Mouse (Mus musculus): Measurements from ENCODE around the gene Trim25. TPM values are rescaled to one million over a fixed set of nuclear protein-coding genes. Genes with fewer than 3 reads are reported as not detected.

Gene Trim25
- polyA plus RNA-seq, 1 experiment: 51.5 TPM

DNA sequence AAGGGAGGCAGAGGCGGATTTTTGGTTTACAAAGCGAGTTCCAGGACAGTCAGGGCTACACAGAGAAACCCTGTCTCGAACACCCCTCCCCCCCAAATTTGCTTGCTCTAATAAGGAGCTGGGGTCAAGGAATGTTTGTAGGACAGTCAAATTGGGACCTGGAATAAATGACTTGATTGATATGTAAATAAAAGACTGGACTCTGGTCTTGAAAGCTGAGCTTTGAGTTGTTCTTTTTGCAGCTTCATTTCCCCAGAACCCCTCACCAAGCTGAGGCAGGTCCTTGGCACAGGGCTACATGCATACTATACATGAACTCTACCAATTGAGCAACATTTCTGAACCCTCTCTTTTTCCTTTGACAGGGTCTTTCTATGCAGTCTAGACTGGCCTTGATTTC is 46.8 kb downstream of the Trim25 start:
- Histone ChIP-seq H3K4me1 (ENCODE audit: control insufficient read depth, insufficient read depth, low read length) (no peaks in the 10 kb centered on the region), H3K4me3 (replicated peaks; ENCODE audit: extremely low read depth, low read depth, low read length) (no peak overlapping the region)
- DNase-seq: no peak
- WGBS: 96% methylated on average over 3 of the region's 3 CpGs
- no peak for TF ChIP-seq CTCF (IDR thresholded peaks at IDR 0.05; ENCODE audit: insufficient read depth, low read length)
- no peak for TF ChIP-seq POLR2A (IDR thresholded peaks at IDR 0.05; ENCODE audit: borderline replicate concordance, extremely low read depth, low read depth, low read length)

DNA sequence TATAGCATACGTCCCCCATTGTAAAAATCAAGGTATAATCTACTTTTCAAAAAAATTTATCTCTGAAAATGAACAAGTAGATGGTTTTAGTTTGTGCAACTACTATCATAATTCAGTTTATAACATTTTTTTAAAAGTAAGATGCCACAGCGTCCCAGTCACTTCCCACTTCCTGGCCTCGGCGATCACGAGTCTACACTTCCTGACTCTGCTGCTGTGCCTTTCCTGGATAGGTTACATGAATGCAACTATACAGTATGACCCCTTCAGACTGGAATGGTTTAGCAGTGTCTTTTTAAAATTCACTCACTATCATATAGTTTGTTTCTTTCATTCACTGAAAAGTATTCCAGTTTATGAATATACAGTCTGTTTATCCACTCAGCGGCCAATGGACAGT is 52.6 kb downstream of the Trim25 start:
- no peak for DNase-seq
- no peaks in the 10 kb centered on the region for H3K4me1 ChIP-seq (ENCODE audit: control insufficient read depth, insufficient read depth, low read length)
- WGBS: 57% methylated on average over 6 of the region's 6 CpGs
- TF ChIP-seq POLR2A (IDR thresholded peaks at IDR 0.05; ENCODE audit: borderline replicate concordance, extremely low read depth, low read depth, low read length) (no peak), CTCF (IDR thresholded peaks at IDR 0.05; ENCODE audit: insufficient read depth, low read length) (no peak)
- H3K4me3 ChIP-seq (replicated peaks; ENCODE audit: extremely low read depth, low read depth, low read length): no peak overlapping the region

GRCm38 (mm10) chr11:89055931-89056690 is 56.9 kb downstream of the Trim25 start:
- H3K4me1 ChIP-seq (ENCODE audit: control insufficient read depth, insufficient read depth, low read length): peaks cover 3% of the 10 kb centered on the region; the same call in 1 of the 2 replicates
- TF ChIP-seq POLR2A (IDR thresholded peaks at IDR 0.05; ENCODE audit: borderline replicate concordance, extremely low read depth, low read depth, low read length) (no peak), CTCF (IDR thresholded peaks at IDR 0.05; ENCODE audit: insufficient read depth, low read length) (no peak)
- no peak for DNase-seq
- no peak overlapping the region for H3K4me3 ChIP-seq (replicated peaks; ENCODE audit: extremely low read depth, low read depth, low read length)
- WGBS: 40% methylated on average over 13 of the region's 13 CpGs

DNA sequence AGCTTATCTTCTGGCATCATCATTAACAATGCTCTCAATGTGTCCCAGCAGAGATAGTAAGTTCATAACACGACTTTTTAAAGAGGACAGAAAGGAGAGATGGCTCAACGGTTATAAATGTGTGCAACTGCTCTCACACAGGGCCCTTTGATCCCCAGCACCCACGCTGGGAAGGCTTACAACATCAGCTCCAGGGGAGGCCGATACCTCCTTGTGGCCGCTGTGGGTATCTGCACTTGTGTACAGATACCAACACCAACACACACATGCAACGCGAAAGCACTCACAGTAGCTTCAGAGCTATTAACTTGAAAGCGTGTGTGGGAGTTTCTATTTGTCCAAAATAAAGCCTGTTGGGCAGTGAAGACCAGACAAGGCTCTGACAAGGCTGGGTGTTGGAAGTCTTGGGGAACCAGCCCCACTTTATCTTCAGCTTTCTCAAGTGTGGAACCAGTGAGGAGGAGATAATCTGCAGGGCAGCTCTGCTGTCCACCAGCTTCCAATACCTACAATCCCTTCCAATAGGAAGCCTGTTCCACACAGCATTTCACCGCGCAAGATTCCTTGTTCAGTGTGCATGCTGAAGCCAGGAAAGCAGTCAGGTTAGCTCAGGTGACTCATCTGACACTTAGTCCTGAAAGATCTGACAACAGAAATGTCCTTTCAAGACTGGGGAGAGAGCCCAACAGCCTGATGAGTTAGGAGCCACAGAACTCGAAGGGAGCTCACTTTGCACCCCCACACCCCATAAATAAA is 59.5 kb downstream of the Trim25 start:
- DNase-seq: no peak
- WGBS: 52% methylated on average over 11 of the region's 11 CpGs
- Histone ChIP-seq H3K4me1 (ENCODE audit: control insufficient read depth, insufficient read depth, low read length) (peaks cover 3% of the 10 kb centered on the region; the same call in 1 of the 2 replicates), H3K4me3 (replicated peaks; ENCODE audit: extremely low read depth, low read depth, low read length) (no peak overlapping the region)
- TF ChIP-seq CTCF (IDR thresholded peaks at IDR 0.05; ENCODE audit: insufficient read depth, low read length): peak; percentile 51
- TF ChIP-seq POLR2A (IDR thresholded peaks at IDR 0.05; ENCODE audit: borderline replicate concordance, extremely low read depth, low read depth, low read length): no peak

DNA sequence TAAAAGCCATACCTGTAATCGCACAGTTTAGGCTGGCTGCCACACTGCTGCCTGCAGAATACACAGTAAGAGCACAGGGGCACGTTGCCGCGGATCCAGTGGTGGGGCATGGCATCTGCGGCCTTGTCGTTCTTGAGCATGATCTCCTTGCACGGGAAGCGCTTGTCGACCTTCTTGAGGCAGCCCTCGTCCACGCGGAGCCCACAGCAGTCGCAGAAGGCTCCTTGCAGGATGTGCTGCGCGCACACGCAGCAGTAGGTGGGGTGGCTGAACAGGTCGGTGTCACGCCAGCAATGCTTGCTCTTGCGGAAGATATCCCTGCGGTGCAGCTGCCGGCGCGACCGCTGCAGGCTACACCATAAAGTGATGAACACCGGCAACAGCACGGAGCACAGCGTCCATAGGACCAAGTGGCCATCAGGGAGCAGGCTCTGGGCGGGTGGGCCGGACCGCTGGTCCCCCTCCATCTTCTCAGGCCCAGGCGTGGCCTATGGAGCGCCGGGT is 60.8 kb downstream of the Trim25 start:
- no peak for DNase-seq
- H3K4me3 ChIP-seq (replicated peaks; ENCODE audit: extremely low read depth, low read depth, low read length): peak overlapping the region; percentile 64
- under 1% methylated on average over 33 of the region's 33 CpGs for WGBS
- H3K4me1 ChIP-seq (ENCODE audit: control insufficient read depth, insufficient read depth, low read length): peaks cover 3% of the 10 kb centered on the region; the same call in 1 of the 2 replicates
- TF ChIP-seq CTCF (IDR thresholded peaks at IDR 0.05; ENCODE audit: insufficient read depth, low read length): no peak
- TF ChIP-seq POLR2A (IDR thresholded peaks at IDR 0.05; ENCODE audit: borderline replicate concordance, extremely low read depth, low read depth, low read length): no peak

GRCm38 (mm10) chr11:89060423-89061089 is 61.4 kb downstream of the Trim25 start:
- H3K4me3 ChIP-seq (replicated peaks; ENCODE audit: extremely low read depth, low read depth, low read length): peak overlapping the region; percentile 64
- peaks cover 3% of the 10 kb centered on the region; the same call in 1 of the 2 replicates for H3K4me1 ChIP-seq (ENCODE audit: control insufficient read depth, insufficient read depth, low read length)
- under 1% methylated on average over 63 of the region's 63 CpGs for WGBS
- DNase-seq: peak; percentile 93
- peak; percentile 57; the same call in 1 of the 2 replicates for TF ChIP-seq POLR2A (IDR thresholded peaks at IDR 0.05; ENCODE audit: borderline replicate concordance, extremely low read depth, low read depth, low read length)
- no peak for TF ChIP-seq CTCF (IDR thresholded peaks at IDR 0.05; ENCODE audit: insufficient read depth, low read length)

- 46% methylated on average over 7 of the region's 7 CpGs for WGBS
- Histone ChIP-seq H3K4me1 (ENCODE audit: control insufficient read depth, insufficient read depth, low read length) (peaks cover 3% of the 10 kb centered on the region; the same call in 1 of the 2 replicates), H3K4me3 (replicated peaks; ENCODE audit: extremely low read depth, low read depth, low read length) (no peak overlapping the region)
- DNase-seq: no peak
- TF ChIP-seq POLR2A (IDR thresholded peaks at IDR 0.05; ENCODE audit: borderline replicate concordance, extremely low read depth, low read depth, low read length) (no peak), CTCF (IDR thresholded peaks at IDR 0.05; ENCODE audit: insufficient read depth, low read length) (no peak)
Measured at GRCm38 (mm10) chr11:89061362-89061761, 62.2 kb downstream of the Trim25 start.

- DNase-seq: no peak
- Histone ChIP-seq H3K4me3 (replicated peaks; ENCODE audit: extremely low read depth, low read depth, low read length) (no peak overlapping the region), H3K4me1 (ENCODE audit: control insufficient read depth, insufficient read depth, low read length) (peaks cover 5% of the 10 kb centered on the region)
- whole genome bisulfite sequencing: 66% methylated on average over 6 of the region's 6 CpGs
- TF ChIP-seq POLR2A (IDR thresholded peaks at IDR 0.05; ENCODE audit: borderline replicate concordance, extremely low read depth, low read depth, low read length) (no peak), CTCF (IDR thresholded peaks at IDR 0.05; ENCODE audit: insufficient read depth, low read length) (no peak)
Measured at GRCm38 (mm10) chr11:89064312-89064711, 65.1 kb downstream of the Trim25 start.

- DNase-seq: no peak
- no peak for TF ChIP-seq POLR2A (IDR thresholded peaks at IDR 0.05; ENCODE audit: borderline replicate concordance, extremely low read depth, low read depth, low read length)
- no peak for TF ChIP-seq CTCF (IDR thresholded peaks at IDR 0.05; ENCODE audit: insufficient read depth, low read length)
- peaks cover 5% of the 10 kb centered on the region for H3K4me1 ChIP-seq (ENCODE audit: control insufficient read depth, insufficient read depth, low read length)
- no peak overlapping the region for H3K4me3 ChIP-seq (replicated peaks; ENCODE audit: extremely low read depth, low read depth, low read length)
- WGBS: 94% methylated on average over 3 of the region's 3 CpGs
Measured at GRCm38 (mm10) chr11:89065297-89065696, 66.1 kb downstream of the Trim25 start.
